Mouse (Mus musculus) hindbrain, embryonic 15.5 days (tissue): ENCODE results near the gene Naa20. TPM values are rescaled to one million over a fixed set of nuclear protein-coding genes. Genes with fewer than 3 reads are reported as not detected.

ENCODE experiments used
- ATAC-seq: fragments of 200-750 bp; cut with Nextera tagmentation; 2 replicates; pipeline ENCODE4 v1.8.0; 2017; ENCODE audit warnings: low read depth, moderate number of reproducible peaks, moderate TSS enrichment; ENCODE audit not compliant: low FRiP score
- H3K27ac ChIP-seq: fragments of 300-500 bp; sonication (generic); replicated peaks from 2 replicates; pipeline ENCODE4 v1.5.1; 2015; ENCODE audit warnings: mild to moderate bottlenecking, inconsistent platforms
- H3K27me3 ChIP-seq: fragments of 300-500 bp; sonication (generic); 2 replicates; pipeline ENCODE4 v1.6.1; 2015; ENCODE audit warnings: control low read depth, inconsistent platforms
- H3K36me3 ChIP-seq: fragments of 300-500 bp; sonication (generic); 2 replicates; pipeline ENCODE4 v1.6.1; 2015; ENCODE audit warnings: control low read depth, inconsistent platforms
- H3K4me1 ChIP-seq: fragments of 300-500 bp; sonication (generic); replicated peaks from 2 replicates; pipeline ENCODE4 v1.6.1; 2015; ENCODE audit warnings: control low read depth, inconsistent platforms
- H3K4me2 ChIP-seq: fragments of 300-500 bp; sonication (generic); 2 replicates; pipeline ENCODE4 v1.6.1; 2015; ENCODE audit warnings: moderate library complexity, mild to moderate bottlenecking, inconsistent platforms
- H3K4me3 ChIP-seq: fragments of 300-500 bp; sonication (generic); 2 replicates; pipeline ENCODE4 v1.5.1; 2015; ENCODE audit warnings: mild to moderate bottlenecking, inconsistent platforms
- H3K9ac ChIP-seq: fragments of 300-500 bp; sonication (generic); 2 replicates; pipeline ENCODE4 v1.6.1; 2015; ENCODE audit warnings: inconsistent platforms
- H3K9me3 ChIP-seq: fragments of 300-500 bp; sonication (generic); 2 replicates; pipeline ENCODE4 v1.6.1; 2016; ENCODE audit warnings: control low read depth, inconsistent platforms
- WGBS: fragments of 180-500 bp; shearing (Covaris S2); methylation state at CpG from one replicate; pipeline ENCODE4 v1.1.7; 2015; 5-methylcytosine and 5-hydroxymethylcytosine counted together
- microRNA-seq: library from miRNA; unstranded; fragments of <30 nt; microRNA quantifications from one replicate; pipeline ENCODE4, GENCODE M21; 2016
- polyA plus RNA-seq: library from polyadenylated mRNA; unstranded; fragments of >200 nt; fragmentation: Nextera tagmentation; extraction: Ambion mirVana; gene quantifications from 2 replicates; pipeline ENCODE4 v1.2.1, GENCODE M21; 2015

Gene Naa20
- polyA plus RNA-seq, 1 experiment from 2014 or later = 126 TPM

DNA sequence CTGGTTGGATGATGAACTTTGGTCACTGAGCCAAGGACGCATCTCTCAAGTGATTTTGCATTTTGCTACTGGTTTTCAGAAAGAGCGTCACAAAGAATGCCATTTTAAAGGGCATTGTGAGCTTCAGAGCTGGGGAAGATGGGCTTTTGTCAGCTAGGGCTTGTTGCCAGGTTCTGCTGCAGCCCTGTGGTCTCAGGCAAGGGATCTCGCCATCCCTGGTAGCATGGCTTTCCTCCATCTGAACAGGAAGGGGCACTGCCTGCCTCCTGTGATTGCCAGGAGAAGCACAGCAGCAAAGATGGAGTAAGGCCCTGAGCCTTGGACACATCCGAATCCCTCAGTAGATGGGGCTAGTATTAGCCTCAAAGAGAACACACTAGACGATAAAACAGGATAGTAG, 60.0 kb downstream of the Naa20 start:
- no peak for ATAC-seq
- Histone ChIP-seq H3K27ac (no peak overlapping the region; the same call in 1 of the 2 replicates), H3K9ac (no peak overlapping the region), H3K36me3 (no peaks in the 10 kb centered on the region), H3K27me3 (no peaks in the 10 kb centered on the region), H3K4me1 (no peaks in the 10 kb centered on the region), H3K9me3 (no peaks in the 10 kb centered on the region), H3K4me2 (no peak overlapping the region), H3K4me3 (no peak overlapping the region)
- WGBS = 78% methylated on average over 5 of the region's 5 CpGs

Small RNA genes within 50 kb of the gene (microRNA-seq; reads per million reads assigned to microRNA genes)
- not detected for gene Gm25026

Other genes with a start within 250 kb of the Naa20 start
- gene Rin2, start 226.9 kb upstream of the Naa20 start, polyA plus RNA-seq = 15.7 and 16.4 TPM in 2 replicates
- gene Cfap61, start 32.7 kb downstream of the Naa20 start, polyA plus RNA-seq = 2.9 and 4.8 TPM in 2 replicates
- gene Crnkl1, start 32.9 kb downstream of the Naa20 start, polyA plus RNA-seq = 21.4 and 25.0 TPM in 2 replicates